Mouse (Mus musculus) lung, postnatal 0 days (tissue): ENCODE data around the gene Lrig3.

Source experiments
- CTCF ChIP-seq: IDR thresholded peaks from 2 replicates; pipeline ENCODE4 v1.5.1; 2016; ENCODE audit warnings: antibody characterized with exemption, mild to moderate bottlenecking
- EP300 ChIP-seq: IDR thresholded peaks from 2 replicates; pipeline ENCODE4 v1.6.1; 2016; ENCODE audit warnings: antibody characterized with exemption, mild to moderate bottlenecking, control low read depth

DNA sequence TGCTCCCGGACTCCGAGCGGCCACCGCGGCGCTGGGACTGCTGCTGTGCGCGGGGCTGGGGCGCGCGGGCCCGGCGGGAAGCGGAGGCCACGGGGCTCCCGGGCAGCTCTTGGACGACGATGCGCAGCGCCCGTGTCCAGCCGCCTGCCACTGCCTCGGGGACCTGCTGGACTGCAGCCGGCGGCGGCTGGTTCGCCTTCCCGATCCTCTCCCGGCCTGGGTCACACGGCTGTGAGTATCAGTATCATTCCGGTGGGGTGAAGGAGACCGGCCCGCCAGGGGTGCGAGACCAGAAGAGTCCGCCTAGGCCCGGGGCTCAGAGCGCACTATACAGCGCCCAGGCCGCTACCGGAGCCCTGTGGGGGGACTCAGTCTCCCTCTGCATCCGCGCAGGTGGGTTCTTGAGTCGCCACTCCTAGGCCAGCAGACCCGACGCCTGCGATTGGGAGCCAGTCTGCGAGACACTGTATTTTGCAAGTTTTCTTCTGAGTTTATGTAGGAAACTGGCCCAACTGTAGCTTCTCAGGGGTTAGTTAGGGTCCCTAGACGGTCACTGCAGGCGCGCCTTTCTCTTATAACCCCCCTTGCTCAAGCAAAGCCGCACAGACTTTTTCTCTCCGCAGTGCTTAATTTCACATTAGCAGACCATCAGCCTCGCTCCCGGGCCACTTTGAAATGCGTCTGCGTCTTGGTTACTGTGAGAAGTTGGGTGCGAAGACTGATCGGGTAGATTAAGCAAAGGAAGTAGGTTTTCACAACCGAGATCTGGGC, 698 bp downstream of the Lrig3 start:
- TF ChIP-seq EP300, result no peak
- no peak; the same call in 1 of the 2 replicates for TF ChIP-seq CTCF
